Mouse (Mus musculus) liver, adult 2 months (tissue): ENCODE data around the gene Lasp1.

ENCODE experiments used
- CTCF ChIP-seq: fragments of 200-500 bp; IDR thresholded peaks from 2 replicates; pipeline ENCODE4 v1.5.1; 2011; ENCODE audit warnings: low read depth, low read length, control low read depth
- POLR2A ChIP-seq: fragments of 200-500 bp; IDR thresholded peaks from 2 replicates; pipeline ENCODE4 v1.6.1; 2011; ENCODE audit warnings: low read length, control low read depth; ENCODE audit not compliant: insufficient read depth; ENCODE audit errors: extremely low read depth

DNA sequence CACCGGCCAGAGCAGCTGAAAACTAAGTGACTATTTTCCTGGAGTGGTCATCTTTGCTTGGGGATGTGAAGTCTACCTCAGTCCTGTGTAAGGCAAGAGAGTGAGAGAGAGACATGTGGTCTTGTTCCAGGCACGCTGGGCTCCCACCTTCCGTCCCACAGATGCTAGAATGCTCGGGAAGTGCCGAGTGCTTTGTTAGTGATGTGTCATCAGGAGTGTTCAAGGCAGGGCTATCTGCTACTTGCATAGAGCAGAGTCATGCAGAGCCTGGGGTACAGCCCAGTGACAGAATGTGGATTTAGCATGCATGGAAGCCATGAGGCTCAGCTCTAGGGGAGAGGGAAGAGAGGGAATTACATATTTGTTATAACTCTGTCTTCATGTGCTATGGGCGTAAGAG lies 28.9 kb downstream of the Lasp1 start:
- TF ChIP-seq POLR2A (no peak), CTCF (no peak)
